Comparison of ENCODE assay signal across 8 mouse cellular contexts in genomic region chr7:141215880-141216733, GRCm38 (mm10). TPM values are rescaled to one million over a fixed set of nuclear protein-coding genes. Genes with fewer than 3 reads are reported as not detected.
DNase-seq lines count a peak whose midpoint lies in the region; ATAC-seq and TF ChIP-seq lines count a peak whose summit lies in the region.

No protein-coding gene starts in this region.

- under 1% methylated on average over 42 of the region's 42 CpGs for WGBS in forebrain, postnatal 0 days
- WGBS in kidney, postnatal 0 days, result 1% methylated on average over 42 of the region's 42 CpGs

- TF ChIP-seq CTCF in forebrain, postnatal 0 days (IDR thresholded peaks at IDR 0.05; ENCODE audit: low read depth), result 0 out of 2 replicates have a peak, but pooled peaks have one; percentile 6
- no peak for TF ChIP-seq CTCF in kidney, postnatal 0 days (IDR thresholded peaks at IDR 0.05; ENCODE audit: low read depth)

- H3K36me3 ChIP-seq in forebrain, postnatal 0 days (ENCODE audit: insufficient read depth), result no peaks in the 10 kb centered on the region; the same call in 1 of the 2 replicates
- no peaks in the 10 kb centered on the region for H3K36me3 ChIP-seq in kidney, postnatal 0 days (ENCODE audit: insufficient read depth, low read length)

- peak overlapping the region; percentile 54 for H3K4me3 ChIP-seq in forebrain, postnatal 0 days (ENCODE audit: low read depth, low read length)
- peak overlapping the region; percentile 62 for H3K4me3 ChIP-seq in kidney, postnatal 0 days (replicated peaks; ENCODE audit: low read depth, low read length)

- H3K27me3 ChIP-seq in forebrain, postnatal 0 days (ENCODE audit: insufficient read depth, low read length), result no peaks in the 10 kb centered on the region
- H3K27me3 ChIP-seq in kidney, postnatal 0 days (ENCODE audit: insufficient read depth, low read length), result no peaks in the 10 kb centered on the region

- ATAC-seq in forebrain, postnatal 0 days, result peak; percentile 50
- ATAC-seq in kidney, postnatal 0 days (replicated peaks; ENCODE audit: low FRiP score, low read depth), result peak; percentile 71

- H3K9ac ChIP-seq in forebrain, postnatal 0 days, result peak overlapping the region; percentile 43
- peak overlapping the region; percentile 67 for H3K9ac ChIP-seq in kidney, postnatal 0 days (ENCODE audit: low read depth, low read length)

- H3K27ac ChIP-seq in forebrain, postnatal 0 days (ENCODE audit: low read depth, low read length), result peak overlapping the region; percentile 2; the same call in 1 of the 2 replicates
- peak overlapping the region; percentile 97 for H3K27ac ChIP-seq in kidney, postnatal 0 days

- DNase-seq in spleen, postnatal 10 days (ENCODE audit: low spot score in 2 of 2), result peak; percentile 69 to 71
- DNase-seq in spleen, adult 12 weeks (ENCODE audit: low spot score), result no peak
- peak; percentile 83 for DNase-seq in adrenal gland, postnatal 14 days
- DNase-seq in forebrain, postnatal 0 days, result no peak
- DNase-seq in kidney, postnatal 0 days (ENCODE audit: low spot score), result peak; percentile 76
- peak; percentile 93 for DNase-seq in lung, postnatal 36 days
- DNase-seq in urinary bladder, postnatal 25 days (ENCODE audit: low spot score), result peak; percentile 66
- DNase-seq in right cerebral cortex, postnatal 25 days, result no peak

- no peaks in the 10 kb centered on the region for H3K4me1 ChIP-seq in forebrain, postnatal 0 days (ENCODE audit: insufficient read depth)
- H3K4me1 ChIP-seq in kidney, postnatal 0 days (replicated peaks; ENCODE audit: insufficient read depth, low read length), result peaks cover 38% of the 10 kb centered on the region; the same call in 1 of the 2 replicates

- no peaks in the 10 kb centered on the region for H3K9me3 ChIP-seq in forebrain, postnatal 0 days (ENCODE audit: low read length)
- H3K9me3 ChIP-seq in kidney, postnatal 0 days (replicated peaks; ENCODE audit: low read length), result no peaks in the 10 kb centered on the region

- H3K4me2 ChIP-seq in forebrain, postnatal 0 days (ENCODE audit: low read depth), result peak overlapping the region; percentile 96
- H3K4me2 ChIP-seq in kidney, postnatal 0 days (ENCODE audit: low read length), result peak overlapping the region; percentile 93

RNA-seq across cellular contexts. Expression of gene Rassf7, which starts 0.4 kb away (rescaled TPM):
- total RNA-seq in adrenal gland, postnatal 14 days (2021), result 4.9 and 5.2 TPM in 2 replicates
- 13.3 and 15.8 TPM in 2 replicates for total RNA-seq in forebrain, postnatal 0 days (2014; rRNA removed)
- polyA plus RNA-seq in forebrain, postnatal 0 days (2015; fragmentation: Nextera tagmentation; extraction: Ambion mirVana), result 15.6 and 19.1 TPM in 2 replicates
- polyA plus RNA-seq in kidney, postnatal 0 days (2015; fragmentation: Nextera tagmentation; extraction: Ambion mirVana), result 61.5 and 62.5 TPM in 2 replicates

RNA-seq across cellular contexts. Expression of gene Lmntd2, which starts 2.2 kb away (rescaled TPM):
- total RNA-seq in adrenal gland, postnatal 14 days (2021), result 0.26 and 0.34 TPM in 2 replicates
- total RNA-seq in forebrain, postnatal 0 days (2014; rRNA removed), result 0.62 TPM in 1 of 2 replicates, not detected in the other
- 0.15 and 0.33 TPM in 2 replicates for polyA plus RNA-seq in forebrain, postnatal 0 days (2015; fragmentation: Nextera tagmentation; extraction: Ambion mirVana)
- 2.6 and 2.9 TPM in 2 replicates for polyA plus RNA-seq in kidney, postnatal 0 days (2015; fragmentation: Nextera tagmentation; extraction: Ambion mirVana)

RNA-seq across cellular contexts. Expression of gene Phrf1, which starts 12.5 kb away (rescaled TPM):
- total RNA-seq in adrenal gland, postnatal 14 days (2021), result 78.2 and 80.2 TPM in 2 replicates
- 50.2 and 53.8 TPM in 2 replicates for total RNA-seq in forebrain, postnatal 0 days (2014; rRNA removed)
- polyA plus RNA-seq in forebrain, postnatal 0 days (2015; fragmentation: Nextera tagmentation; extraction: Ambion mirVana), result 26.1 and 35.8 TPM in 2 replicates
- 37.2 and 39.8 TPM in 2 replicates for polyA plus RNA-seq in kidney, postnatal 0 days (2015; fragmentation: Nextera tagmentation; extraction: Ambion mirVana)

RNA-seq across cellular contexts. Expression of gene Lrrc56, which starts 22.1 kb away (rescaled TPM):
- 7.6 and 9.6 TPM in 2 replicates for total RNA-seq in adrenal gland, postnatal 14 days (2021)
- total RNA-seq in forebrain, postnatal 0 days (2014; rRNA removed), result 11.1 and 11.7 TPM in 2 replicates
- polyA plus RNA-seq in forebrain, postnatal 0 days (2015; fragmentation: Nextera tagmentation; extraction: Ambion mirVana), result 10.2 and 10.7 TPM in 2 replicates
- polyA plus RNA-seq in kidney, postnatal 0 days (2015; fragmentation: Nextera tagmentation; extraction: Ambion mirVana), result 9.9 and 10.8 TPM in 2 replicates

RNA-seq across cellular contexts. Expression of gene Hras, which starts 22.3 kb away (rescaled TPM):
- total RNA-seq in adrenal gland, postnatal 14 days (2021), result 81.7 and 83.6 TPM in 2 replicates
- 103 and 149 TPM in 2 replicates for total RNA-seq in forebrain, postnatal 0 days (2014; rRNA removed)
- 198 and 199 TPM in 2 replicates for polyA plus RNA-seq in forebrain, postnatal 0 days (2015; fragmentation: Nextera tagmentation; extraction: Ambion mirVana)
- 91.5 and 95.5 TPM in 2 replicates for polyA plus RNA-seq in kidney, postnatal 0 days (2015; fragmentation: Nextera tagmentation; extraction: Ambion mirVana)

Comparison
In these comparisons a context has a peak if more than half of its experiments do, and no peak if none do; other contexts are left out.
1. DNase-seq: peak in spleen, postnatal 10 days (2 of 2), adrenal gland, postnatal 14 days (single experiment), kidney, postnatal 0 days (single experiment), lung, postnatal 36 days (single experiment) and urinary bladder, postnatal 25 days (single experiment); none in spleen, adult 12 weeks (single experiment), forebrain, postnatal 0 days (single experiment) and right cerebral cortex, postnatal 25 days (single experiment).